Mouse (Mus musculus): Measurements from ENCODE around the gene Fcgr1. TPM values are rescaled to one million over a fixed set of nuclear protein-coding genes. Genes with fewer than 3 reads are reported as not detected.

Fcgr1 gene
- polyA plus RNA-seq, 1 experiment = 0.05 TPM

GRCm38 (mm10) chr3:96234914-96235313, 58.9 kb downstream of the Fcgr1 start:
- Histone ChIP-seq H3ac (ENCODE audit: control insufficient read depth, insufficient read length) (no peak overlapping the region), H3K36me3 (ENCODE audit: control insufficient read depth, insufficient read depth) (no peaks in the 10 kb centered on the region), H3K27me3 (ENCODE audit: control insufficient read depth, insufficient read depth, insufficient read length) (no peaks in the 10 kb centered on the region), H3K4me2 (ENCODE audit: low read depth) (no peak overlapping the region), H3K4me3 (no peak overlapping the region), H3K79me2 (ENCODE audit: control insufficient read depth, insufficient read depth) (no peaks in the 10 kb centered on the region)
- TF ChIP-seq MYOD1 (IDR thresholded peaks at IDR 0.05; ENCODE audit: control insufficient read depth in 1 of 3, insufficient read length in 2 of 3, low read depth in 2 of 3) (no peak), MAX (IDR thresholded peaks at IDR 0.05; ENCODE audit: low read depth) (no peak), POLR2A (IDR thresholded peaks at IDR 0.05; ENCODE audit: insufficient read length, low read depth) (no peak), POLR2AphosphoS2 (IDR thresholded peaks at IDR 0.05; ENCODE audit: insufficient read length, low read depth) (no peak), CEBPB (IDR thresholded peaks at IDR 0.05; ENCODE audit: insufficient read depth, poor library complexity, severe bottlenecking) (no peak), SRF (IDR thresholded peaks at IDR 0.05; ENCODE audit: control insufficient read depth, insufficient read length, low read depth) (no peak), MYOG (IDR thresholded peaks at IDR 0.05; ENCODE audit: control insufficient read depth in 1 of 3, insufficient read depth in 1 of 3, insufficient read length in 2 of 3, low read depth in 2 of 3) (no peak), REST (IDR thresholded peaks at IDR 0.05; ENCODE audit: insufficient read depth, insufficient read length) (no peak), TCF3 (IDR thresholded peaks at IDR 0.05; ENCODE audit: insufficient read length, low read depth) (no peak), E2F4 (IDR thresholded peaks at IDR 0.05; ENCODE audit: insufficient read depth) (no peak), TCF12 (IDR thresholded peaks at IDR 0.05; ENCODE audit: insufficient read depth, poor library complexity, severe bottlenecking) (no peak), USF1 (IDR thresholded peaks at IDR 0.05; ENCODE audit: low read depth) (no peak)

Other genes with a start within 250 kb of the Fcgr1 start
- 22.0 TPM for gene Vps45, start 235.5 kb downstream of the Fcgr1 start, polyA plus RNA-seq (2012; fragmentation: generic; extraction: Trizol)
- gene Otud7b, start 189.4 kb downstream of the Fcgr1 start, polyA plus RNA-seq (2012; fragmentation: generic; extraction: Trizol) = 16.4 TPM
- gene Mtmr11, start 132.0 kb downstream of the Fcgr1 start, polyA plus RNA-seq (2012; fragmentation: generic; extraction: Trizol) = 4.6 TPM
- gene Sf3b4, start 121.6 kb downstream of the Fcgr1 start, polyA plus RNA-seq (2012; fragmentation: generic; extraction: Trizol) = 77.5 TPM
- 0.28 TPM for gene Sv2a, start 112.8 kb downstream of the Fcgr1 start, polyA plus RNA-seq (2012; fragmentation: generic; extraction: Trizol)
- 88.0 TPM for gene Bola1, start 74.3 kb downstream of the Fcgr1 start, polyA plus RNA-seq (2012; fragmentation: generic; extraction: Trizol)
- not detected for gene Hist2h2ab, start 74.1 kb downstream of the Fcgr1 start, polyA plus RNA-seq (2012; fragmentation: generic; extraction: Trizol)
- 1.3 TPM for gene Hist2h2ac, start 73.1 kb downstream of the Fcgr1 start, polyA plus RNA-seq (2012; fragmentation: generic; extraction: Trizol)
- gene Hist2h2be, start 72.8 kb downstream of the Fcgr1 start, polyA plus RNA-seq (2012; fragmentation: generic; extraction: Trizol) = 2.2 TPM
- 22.7 TPM for gene Hist2h3c2, start 54.8 kb downstream of the Fcgr1 start, polyA plus RNA-seq (2012; fragmentation: generic; extraction: Trizol)
- gene Hist2h2aa2, start 53.7 kb downstream of the Fcgr1 start, polyA plus RNA-seq (2012; fragmentation: generic; extraction: Trizol) = 103 TPM
- not detected for gene Hist2h2aa1, start 48.5 kb downstream of the Fcgr1 start, polyA plus RNA-seq (2012; fragmentation: generic; extraction: Trizol)
- not detected for gene Hist2h3c1, start 47.3 kb downstream of the Fcgr1 start, polyA plus RNA-seq (2012; fragmentation: generic; extraction: Trizol)
- gene Hist2h4, start 30.7 kb downstream of the Fcgr1 start, polyA plus RNA-seq (2012; fragmentation: generic; extraction: Trizol) = 1.1 TPM
- 1.1 TPM for gene Hist2h3b, start 25.3 kb downstream of the Fcgr1 start, polyA plus RNA-seq (2012; fragmentation: generic; extraction: Trizol)
- 3.7 TPM for gene Hist2h2bb, start 24.2 kb downstream of the Fcgr1 start, polyA plus RNA-seq (2012; fragmentation: generic; extraction: Trizol)
- gene BC107364, start 158.3 kb upstream of the Fcgr1 start, polyA plus RNA-seq (2012; fragmentation: generic; extraction: Trizol) = not detected
- 116 TPM for gene Hfe2, start 231.2 kb upstream of the Fcgr1 start, polyA plus RNA-seq (2012; fragmentation: generic; extraction: Trizol)